Mouse (Mus musculus): Measurements from ENCODE around the gene Gm49361. TPM values are rescaled to one million over a fixed set of nuclear protein-coding genes. Genes with fewer than 3 reads are reported as not detected.
A peak's percentile ranks its signal among the peaks of the same experiment; 100 is the strongest.
"Not testable (repeated sequence)": the region's sequence is repeated elsewhere in the genome, so short reads cannot be mapped to it uniquely, and the experiment has no call there.

Gm49361 gene
- polyA plus RNA-seq, 1 experiment from 2014 or later, result not detected

DNA sequence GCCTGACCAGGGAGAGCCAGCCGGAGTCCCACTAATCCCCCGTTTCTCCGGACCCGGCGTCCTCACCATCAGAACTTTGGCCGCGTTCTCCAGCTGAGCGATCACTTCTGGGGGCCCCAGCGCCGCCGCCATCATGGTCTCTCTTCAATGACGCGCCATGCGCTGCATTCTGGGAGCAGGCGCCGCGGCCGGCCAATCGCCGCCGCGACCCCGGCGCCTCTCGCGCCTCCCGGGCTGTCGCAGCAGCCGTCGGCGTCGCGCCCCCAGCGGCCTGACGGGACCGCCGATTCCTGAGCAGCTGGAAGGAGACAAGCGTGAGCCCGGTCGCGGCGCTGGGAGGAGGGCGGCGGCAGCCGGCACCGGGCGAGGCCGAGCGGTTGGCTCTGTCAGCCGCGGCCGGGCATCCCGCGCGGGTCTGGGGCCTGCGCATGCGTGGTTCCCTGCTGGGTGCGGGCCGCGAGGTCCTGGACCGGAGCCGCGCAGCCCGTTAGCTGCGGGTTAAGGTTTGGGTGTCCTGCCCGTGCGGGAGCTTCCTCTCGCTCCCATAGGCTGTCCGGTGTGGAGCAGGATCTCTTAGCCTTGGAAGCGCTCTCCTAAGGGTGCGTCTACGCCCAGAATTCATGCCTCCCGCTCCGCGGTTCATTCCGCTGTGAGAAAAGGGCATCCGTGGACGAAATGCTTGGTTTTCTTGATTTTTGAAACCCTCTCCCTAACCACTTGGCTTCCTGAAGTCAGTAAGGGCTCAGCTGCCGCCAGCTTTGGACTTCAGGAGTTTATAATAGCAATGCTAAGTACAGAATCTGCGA lies 80.9 kb downstream of the Gm49361 start, which contains the start of gene Xpo4:
TSS of gene Xpo4 (minus strand) at position 609 of the 806 bp plus-strand sequence.
- no peaks in the 10 kb centered on the region for H3K36me3 ChIP-seq (ENCODE audit: control insufficient read depth, insufficient read depth, low read length)
- no peaks in the 10 kb centered on the region for H3K9me3 ChIP-seq (ENCODE audit: control insufficient read depth, low read length)
- no peaks in the 10 kb centered on the region for H3K27me3 ChIP-seq (ENCODE audit: control insufficient read depth, insufficient read depth, low read length)
- peak; percentile 95 for ATAC-seq (ENCODE audit: low FRiP score, low TSS enrichment)
- peak within 1 kb of the TSS; percentile 97 for H3K4me2 ChIP-seq (ENCODE audit: low read length)
- peak within 1 kb of the TSS; percentile 85 for H3K9ac ChIP-seq (replicated peaks; ENCODE audit: low read length)
- peak within 1 kb of the TSS; percentile 97 for H3K27ac ChIP-seq (replicated peaks; ENCODE audit: low read depth, low read length)
- WGBS, result under 1% methylated on average over 80 of the region's 80 CpGs
- peak; percentile 94 for DNase-seq
- peak within 1 kb of the TSS; percentile 81 for H3K4me3 ChIP-seq (replicated peaks; ENCODE audit: low read depth, low read length)
- peaks cover 16% of the 10 kb centered on the region for H3K4me1 ChIP-seq (ENCODE audit: control insufficient read depth, insufficient read depth, low read length)

DNA sequence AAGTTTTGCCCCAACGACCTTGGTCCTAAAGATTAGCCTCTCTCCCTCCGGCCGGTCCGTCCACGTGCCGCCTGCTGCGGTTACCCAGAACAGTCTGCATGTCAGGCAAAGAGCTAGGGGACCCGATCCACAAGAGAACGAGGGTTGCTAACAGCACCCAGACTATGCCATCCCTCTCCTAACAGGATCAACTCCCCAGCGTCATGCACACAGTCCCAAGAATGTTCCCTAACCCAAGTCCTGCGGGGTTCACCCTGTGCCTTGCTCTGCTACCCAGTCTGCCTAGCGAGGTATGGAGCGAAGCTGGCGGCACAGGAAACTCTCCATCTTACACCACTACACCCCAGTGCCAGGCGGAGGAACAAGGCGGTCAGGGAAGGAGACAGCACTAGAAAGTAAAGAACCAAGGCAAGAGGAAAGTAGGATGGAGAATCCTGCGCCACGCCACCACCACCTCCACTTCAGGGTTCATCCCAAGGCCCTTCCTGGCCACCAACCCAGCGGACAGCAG lies 81.5 kb downstream of the Gm49361 start:
- no peaks in the 10 kb centered on the region for H3K27me3 ChIP-seq (ENCODE audit: control insufficient read depth, insufficient read depth, low read length)
- no peaks in the 10 kb centered on the region for H3K36me3 ChIP-seq (ENCODE audit: control insufficient read depth, insufficient read depth, low read length)
- peak overlapping the region; percentile 97 for H3K27ac ChIP-seq (replicated peaks; ENCODE audit: low read depth, low read length)
- no peaks in the 10 kb centered on the region for H3K9me3 ChIP-seq (ENCODE audit: control insufficient read depth, low read length)
- peak overlapping the region; percentile 85 for H3K9ac ChIP-seq (replicated peaks; ENCODE audit: low read length)
- ATAC-seq (ENCODE audit: low FRiP score, low TSS enrichment), result peak; percentile 49
- DNase-seq, result no peak
- peak overlapping the region; percentile 97 for H3K4me2 ChIP-seq (ENCODE audit: low read length)
- WGBS, result under 1% methylated on average over 19 of the region's 19 CpGs
- H3K4me3 ChIP-seq (replicated peaks; ENCODE audit: low read depth, low read length), result peak overlapping the region; percentile 81
- H3K4me1 ChIP-seq (ENCODE audit: control insufficient read depth, insufficient read depth, low read length), result peaks cover 16% of the 10 kb centered on the region

DNA sequence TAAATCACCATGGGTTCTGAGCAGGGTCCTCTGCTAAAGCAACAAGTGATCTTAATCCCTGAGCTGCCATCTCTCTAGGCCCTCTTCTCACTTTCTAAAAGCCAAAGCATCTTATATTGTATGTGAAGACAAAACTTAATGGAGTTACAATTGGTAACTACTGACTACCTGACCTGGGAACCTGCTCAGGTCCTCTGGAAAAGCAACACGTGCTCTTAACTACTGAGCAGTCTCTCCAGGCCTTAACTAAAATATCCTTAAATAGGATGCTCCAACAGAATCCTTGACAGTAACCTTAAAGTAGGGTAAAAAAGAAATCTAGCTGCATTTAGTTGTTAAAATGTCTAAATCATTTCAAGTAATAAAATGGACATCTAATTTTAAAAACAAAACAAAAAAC lies 82.3 kb downstream of the Gm49361 start:
- Histone ChIP-seq H3K9me3 (ENCODE audit: control insufficient read depth, low read length) (no peaks in the 10 kb centered on the region), H3K4me2 (ENCODE audit: low read length) (peak overlapping the region; percentile 97), H3K9ac (replicated peaks; ENCODE audit: low read length) (no peak overlapping the region; the same call in 1 of the 2 replicates), H3K4me1 (ENCODE audit: control insufficient read depth, insufficient read depth, low read length) (peaks cover 16% of the 10 kb centered on the region), H3K27me3 (ENCODE audit: control insufficient read depth, insufficient read depth, low read length) (no peaks in the 10 kb centered on the region), H3K36me3 (ENCODE audit: control insufficient read depth, insufficient read depth, low read length) (no peaks in the 10 kb centered on the region), H3K4me3 (replicated peaks; ENCODE audit: low read depth, low read length) (peak overlapping the region; percentile 81), H3K27ac (replicated peaks; ENCODE audit: low read depth, low read length) (no peak overlapping the region)
- ATAC-seq (ENCODE audit: low FRiP score, low TSS enrichment) (no peak), DNase-seq (no peak)
- 48% methylated on average over 1 of the region's 1 CpGs for WGBS

DNA sequence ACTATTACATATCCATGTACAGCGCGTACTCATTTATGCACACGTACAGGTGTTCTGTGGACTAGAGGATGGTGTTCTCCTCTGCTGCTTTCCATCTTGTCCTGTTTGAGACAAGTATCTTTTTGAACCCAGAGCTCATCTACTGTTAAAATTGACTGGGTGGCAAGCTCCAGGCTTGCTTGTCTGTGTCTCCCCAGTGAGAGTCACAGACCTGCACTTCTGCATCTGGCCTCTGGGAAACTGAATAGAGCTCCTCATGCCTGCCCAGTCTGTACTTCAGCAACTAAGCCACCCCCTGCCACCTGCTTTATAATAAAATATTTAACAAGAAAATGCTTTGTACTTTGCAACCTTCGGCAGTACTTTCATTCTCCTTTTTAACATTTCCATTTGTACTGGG lies 87.6 kb downstream of the Gm49361 start:
- no peak for ATAC-seq (ENCODE audit: low FRiP score, low TSS enrichment)
- WGBS, result 94% methylated on average over 4 of the region's 4 CpGs

DNA sequence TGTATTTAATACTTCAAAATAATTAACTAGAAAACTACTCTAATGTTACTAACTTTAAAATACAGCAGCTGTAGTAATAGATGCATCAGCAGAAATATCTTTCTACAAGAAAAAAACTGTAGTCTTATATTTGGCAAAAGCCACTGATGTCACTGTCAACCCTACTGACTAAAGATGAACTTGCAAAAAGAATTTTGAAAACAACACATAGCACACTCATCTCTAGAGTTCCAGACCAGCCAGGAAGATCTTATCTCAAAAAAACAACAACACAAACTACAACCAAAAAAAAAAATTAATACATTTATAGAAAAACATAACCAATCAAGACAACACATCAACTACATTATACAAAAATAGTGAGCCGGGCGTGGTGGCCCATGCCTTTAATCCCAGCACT lies 88.4 kb downstream of the Gm49361 start:
- Histone ChIP-seq H3K4me3 (replicated peaks; ENCODE audit: low read depth, low read length) (no peak overlapping the region), H3K27me3 (ENCODE audit: control insufficient read depth, insufficient read depth, low read length) (no peaks in the 10 kb centered on the region), H3K36me3 (ENCODE audit: control insufficient read depth, insufficient read depth, low read length) (no peaks in the 10 kb centered on the region), H3K9me3 (ENCODE audit: control insufficient read depth, low read length) (no peaks in the 10 kb centered on the region), H3K4me2 (ENCODE audit: low read length) (no peak overlapping the region), H3K4me1 (ENCODE audit: control insufficient read depth, insufficient read depth, low read length) (no peaks in the 10 kb centered on the region), H3K9ac (replicated peaks; ENCODE audit: low read length) (no peak overlapping the region), H3K27ac (replicated peaks; ENCODE audit: low read depth, low read length) (no peak overlapping the region)
- WGBS, result 97% methylated on average over 2 of the region's 2 CpGs
- no peak for ATAC-seq (ENCODE audit: low FRiP score, low TSS enrichment)
- DNase-seq, result no peak

More for the DNA sequence above, 87.6 kb downstream of the Gm49361 start:
- H3K4me2 ChIP-seq (ENCODE audit: low read length), result no peak overlapping the region
- no peak overlapping the region for H3K9ac ChIP-seq (replicated peaks; ENCODE audit: low read length)
- DNase-seq, result no peak
- no peaks in the 10 kb centered on the region for H3K4me1 ChIP-seq (ENCODE audit: control insufficient read depth, insufficient read depth, low read length)
- no peak overlapping the region for H3K4me3 ChIP-seq (replicated peaks; ENCODE audit: low read depth, low read length)
- no peak overlapping the region for H3K27ac ChIP-seq (replicated peaks; ENCODE audit: low read depth, low read length)
- H3K36me3 ChIP-seq (ENCODE audit: control insufficient read depth, insufficient read depth, low read length), result no peaks in the 10 kb centered on the region
- no peaks in the 10 kb centered on the region for H3K27me3 ChIP-seq (ENCODE audit: control insufficient read depth, insufficient read depth, low read length)
- no peaks in the 10 kb centered on the region for H3K9me3 ChIP-seq (ENCODE audit: control insufficient read depth, low read length)

DNA sequence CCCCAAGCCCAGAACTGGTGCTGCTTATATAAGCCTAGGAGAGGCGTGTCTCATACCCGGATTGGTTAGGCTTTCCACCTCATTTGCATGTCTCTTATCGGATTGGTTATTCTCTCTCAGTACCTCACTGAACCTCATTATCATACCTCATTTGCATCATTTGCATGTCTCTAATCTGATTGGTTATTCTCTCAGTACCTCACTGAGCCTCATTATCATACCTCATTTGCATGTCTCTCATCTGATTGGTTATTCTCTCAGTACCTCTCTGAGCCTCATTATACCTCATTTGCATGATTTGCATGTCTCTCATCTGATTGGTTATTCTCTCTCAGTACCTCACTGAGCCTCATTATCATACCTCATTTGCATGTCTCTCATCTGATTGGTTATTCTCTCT lies 89.4 kb downstream of the Gm49361 start:
- not testable (repeated sequence) for ATAC-seq (ENCODE audit: low FRiP score, low TSS enrichment)

DNA sequence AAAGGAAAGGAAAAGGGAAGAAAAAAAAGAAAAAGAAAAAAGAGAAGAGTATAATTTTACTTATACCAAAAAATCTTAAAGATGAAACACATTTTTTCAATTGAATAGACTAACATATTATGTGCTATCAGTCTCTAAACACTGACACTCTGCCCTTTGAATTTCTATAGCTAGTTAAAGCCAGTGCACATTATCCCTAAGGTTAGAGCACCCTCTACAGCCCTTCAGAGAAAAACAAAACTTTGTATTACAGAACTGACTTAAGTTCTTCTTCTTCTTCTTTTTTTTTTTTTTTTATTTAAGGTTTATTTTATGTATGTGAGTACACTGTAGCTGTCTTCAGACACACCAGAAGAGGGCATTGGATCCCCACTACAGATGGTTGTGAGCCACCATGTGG lies 96.4 kb downstream of the Gm49361 start:
- Histone ChIP-seq H3K9ac (replicated peaks; ENCODE audit: low read length) (no peak overlapping the region), H3K4me2 (ENCODE audit: low read length) (no peak overlapping the region), H3K27me3 (ENCODE audit: control insufficient read depth, insufficient read depth, low read length) (no peaks in the 10 kb centered on the region), H3K4me1 (ENCODE audit: control insufficient read depth, insufficient read depth, low read length) (no peaks in the 10 kb centered on the region), H3K36me3 (ENCODE audit: control insufficient read depth, insufficient read depth, low read length) (no peaks in the 10 kb centered on the region), H3K9me3 (ENCODE audit: control insufficient read depth, low read length) (no peaks in the 10 kb centered on the region), H3K4me3 (replicated peaks; ENCODE audit: low read depth, low read length) (no peak overlapping the region), H3K27ac (replicated peaks; ENCODE audit: low read depth, low read length) (no peak overlapping the region)
- no peak for ATAC-seq (ENCODE audit: low FRiP score, low TSS enrichment)
- no peak for DNase-seq

More for the DNA sequence above, 89.4 kb downstream of the Gm49361 start:
- H3K9me3 ChIP-seq (ENCODE audit: control insufficient read depth, low read length); H3K9ac ChIP-seq (replicated peaks; ENCODE audit: low read length); H3K4me2 ChIP-seq (ENCODE audit: low read length); DNase-seq; H3K27ac ChIP-seq (replicated peaks; ENCODE audit: low read depth, low read length); H3K4me1 ChIP-seq (ENCODE audit: control insufficient read depth, insufficient read depth, low read length); H3K4me3 ChIP-seq (replicated peaks; ENCODE audit: low read depth, low read length); H3K27me3 ChIP-seq (ENCODE audit: control insufficient read depth, insufficient read depth, low read length); H3K36me3 ChIP-seq (ENCODE audit: control insufficient read depth, insufficient read depth, low read length): not testable (repeated sequence)
- 97% methylated on average over 3 of the region's 3 CpGs for WGBS

DNA sequence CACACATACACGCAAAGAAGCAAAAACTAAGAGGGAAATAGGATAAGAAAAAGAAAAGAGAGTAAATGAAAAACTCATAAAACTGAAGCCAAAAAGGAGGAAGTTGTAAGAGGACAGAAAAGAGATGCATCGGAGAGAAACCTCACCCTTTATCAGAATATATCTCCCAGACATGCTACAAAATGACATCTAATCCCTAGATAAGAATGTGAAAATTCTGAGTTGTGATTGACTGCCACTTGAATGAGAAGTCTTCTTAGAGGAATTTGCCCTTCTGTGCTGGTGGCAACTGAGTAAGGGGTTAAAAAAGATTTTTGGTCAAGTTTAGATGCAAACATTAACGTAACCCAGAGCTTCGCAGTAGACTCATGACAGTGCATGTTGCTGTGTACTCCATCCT lies 99.7 kb downstream of the Gm49361 start:
- no peak overlapping the region for H3K27ac ChIP-seq (replicated peaks; ENCODE audit: low read depth, low read length)
- H3K4me1 ChIP-seq (ENCODE audit: control insufficient read depth, insufficient read depth, low read length), result no peaks in the 10 kb centered on the region
- no peak overlapping the region for H3K4me2 ChIP-seq (ENCODE audit: low read length)
- WGBS, result 91% methylated on average over 4 of the region's 4 CpGs
- H3K9ac ChIP-seq (replicated peaks; ENCODE audit: low read length), result no peak overlapping the region
- H3K27me3 ChIP-seq (ENCODE audit: control insufficient read depth, insufficient read depth, low read length), result no peaks in the 10 kb centered on the region
- no peak overlapping the region for H3K4me3 ChIP-seq (replicated peaks; ENCODE audit: low read depth, low read length)
- DNase-seq (no peak), ATAC-seq (ENCODE audit: low FRiP score, low TSS enrichment) (no peak)
- H3K9me3 ChIP-seq (ENCODE audit: control insufficient read depth, low read length), result no peaks in the 10 kb centered on the region
- H3K36me3 ChIP-seq (ENCODE audit: control insufficient read depth, insufficient read depth, low read length), result 0 out of 2 replicates have a peak, but pooled peaks cover 4% of the 10 kb centered on the region

DNA sequence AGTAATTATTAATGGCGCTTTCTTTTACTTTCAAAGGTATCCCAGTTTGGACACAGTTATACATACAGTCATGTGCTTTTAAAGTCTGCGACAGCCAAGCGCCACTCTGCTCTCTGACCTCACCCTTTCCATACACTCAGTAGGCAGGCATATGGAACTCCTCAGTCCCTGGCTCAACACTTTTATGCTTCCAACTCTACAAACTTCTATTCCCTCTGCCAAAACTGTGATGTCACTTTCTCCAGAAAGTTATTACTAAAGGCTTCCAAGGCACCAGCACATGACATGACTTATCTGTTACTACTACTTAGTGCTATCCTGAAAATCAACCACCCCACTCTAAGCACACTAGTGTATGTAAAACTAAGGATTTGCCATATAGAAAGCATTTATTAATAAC lies 106.8 kb downstream of the Gm49361 start:
- H3K4me1 ChIP-seq (ENCODE audit: control insufficient read depth, insufficient read depth, low read length), result 0 out of 2 replicates have a peak, but pooled peaks cover 3% of the 10 kb centered on the region
- no peak overlapping the region for H3K27ac ChIP-seq (replicated peaks; ENCODE audit: low read depth, low read length)
- no peaks in the 10 kb centered on the region for H3K9me3 ChIP-seq (ENCODE audit: control insufficient read depth, low read length)
- H3K9ac ChIP-seq (replicated peaks; ENCODE audit: low read length), result no peak overlapping the region
- 97% methylated on average over 3 of the region's 3 CpGs for WGBS
- H3K36me3 ChIP-seq (ENCODE audit: control insufficient read depth, insufficient read depth, low read length), result 0 out of 2 replicates have a peak, but pooled peaks cover 4% of the 10 kb centered on the region
- H3K4me3 ChIP-seq (replicated peaks; ENCODE audit: low read depth, low read length), result no peak overlapping the region
- ATAC-seq (ENCODE audit: low FRiP score, low TSS enrichment) (no peak), DNase-seq (no peak)
- no peak overlapping the region for H3K4me2 ChIP-seq (ENCODE audit: low read length)
- H3K27me3 ChIP-seq (ENCODE audit: control insufficient read depth, insufficient read depth, low read length), result no peaks in the 10 kb centered on the region
